Mouse (Mus musculus): ENCODE data around the gene Anp32a. TPM values are rescaled to one million over a fixed set of nuclear protein-coding genes. Genes with fewer than 3 reads are reported as not detected.

The Anp32a gene
- polyA plus RNA-seq, 1 experiment: 100.0 TPM

- Histone ChIP-seq H3ac (ENCODE audit: control insufficient read depth, insufficient read length, low read depth) (no peak overlapping the region), H3K36me3 (ENCODE audit: control insufficient read depth, insufficient read depth) (no peaks in the 10 kb centered on the region), H3K4me3 (ENCODE audit: insufficient read depth, poor library complexity, severe bottlenecking) (no peak overlapping the region), H3K79me2 (ENCODE audit: control insufficient read depth, insufficient read depth) (no peaks in the 10 kb centered on the region), H3K79me3 (ENCODE audit: low read depth) (no peaks in the 10 kb centered on the region), H3K27me3 (ENCODE audit: control insufficient read depth, insufficient read depth, insufficient read length) (no peaks in the 10 kb centered on the region)
- no peak for TF ChIP-seq CTCF (IDR thresholded peaks at IDR 0.05; ENCODE audit: control insufficient read depth, insufficient read depth, insufficient read length)
- no peak for TF ChIP-seq CEBPB (IDR thresholded peaks at IDR 0.05; ENCODE audit: low read depth)
- no peak for TF ChIP-seq USF1 (IDR thresholded peaks at IDR 0.05; ENCODE audit: low read depth)
- TF ChIP-seq MYOG (IDR thresholded peaks at IDR 0.05; ENCODE audit: control insufficient read depth, extremely low read depth, insufficient read length): no peak
- no peak for TF ChIP-seq MYOD1 (IDR thresholded peaks at IDR 0.05; ENCODE audit: control insufficient read depth, insufficient read length, low read depth)
- TF ChIP-seq FOSL1 (IDR thresholded peaks at IDR 0.05; ENCODE audit: insufficient read depth, low read length, poor library complexity, severe bottlenecking): no peak
Measured at GRCm38 (mm10) chr9:62421911-62422310, 80.8 kb downstream of the Anp32a start.

GRCm38 (mm10) chr9:62422926-62423325 lies 81.8 kb downstream of the Anp32a start:
- H3K79me2 ChIP-seq (ENCODE audit: control insufficient read depth, insufficient read depth): no peaks in the 10 kb centered on the region
- H3K79me3 ChIP-seq (ENCODE audit: low read depth): no peaks in the 10 kb centered on the region
- H3K4me3 ChIP-seq (ENCODE audit: insufficient read depth, poor library complexity, severe bottlenecking): no peak overlapping the region
- TF ChIP-seq USF1 (IDR thresholded peaks at IDR 0.05; ENCODE audit: low read depth) (no peak), MYOG (IDR thresholded peaks at IDR 0.05; ENCODE audit: control insufficient read depth, extremely low read depth, insufficient read length) (no peak), CTCF (IDR thresholded peaks at IDR 0.05; ENCODE audit: control insufficient read depth, insufficient read depth, insufficient read length) (no peak), FOSL1 (IDR thresholded peaks at IDR 0.05; ENCODE audit: insufficient read depth, low read length, poor library complexity, severe bottlenecking) (no peak), MAX (IDR thresholded peaks at IDR 0.05) (no peak), MYOD1 (IDR thresholded peaks at IDR 0.05; ENCODE audit: control insufficient read depth, insufficient read length, low read depth) (no peak), CEBPB (IDR thresholded peaks at IDR 0.05; ENCODE audit: low read depth) (no peak)
- no peaks in the 10 kb centered on the region for H3K27me3 ChIP-seq (ENCODE audit: control insufficient read depth, insufficient read depth, insufficient read length)
- H3K36me3 ChIP-seq (ENCODE audit: control insufficient read depth, insufficient read depth): no peaks in the 10 kb centered on the region
- H3ac ChIP-seq (ENCODE audit: control insufficient read depth, insufficient read length, low read depth): no peak overlapping the region

- Histone ChIP-seq H3K27me3 (ENCODE audit: control insufficient read depth, insufficient read depth, insufficient read length) (no peaks in the 10 kb centered on the region), H3K4me3 (ENCODE audit: insufficient read depth, poor library complexity, severe bottlenecking) (no peak overlapping the region), H3K79me3 (ENCODE audit: low read depth) (no peaks in the 10 kb centered on the region), H3ac (ENCODE audit: control insufficient read depth, insufficient read length, low read depth) (no peak overlapping the region), H3K79me2 (ENCODE audit: control insufficient read depth, insufficient read depth) (no peaks in the 10 kb centered on the region), H3K36me3 (ENCODE audit: control insufficient read depth, insufficient read depth) (no peaks in the 10 kb centered on the region)
- TF ChIP-seq CTCF (IDR thresholded peaks at IDR 0.05; ENCODE audit: control insufficient read depth, insufficient read depth, insufficient read length) (no peak), FOSL1 (IDR thresholded peaks at IDR 0.05; ENCODE audit: insufficient read depth, low read length, poor library complexity, severe bottlenecking) (no peak), MYOD1 (IDR thresholded peaks at IDR 0.05; ENCODE audit: control insufficient read depth, insufficient read length, low read depth) (no peak), USF1 (IDR thresholded peaks at IDR 0.05; ENCODE audit: low read depth) (no peak), MAX (IDR thresholded peaks at IDR 0.05) (no peak), MYOG (IDR thresholded peaks at IDR 0.05; ENCODE audit: control insufficient read depth, extremely low read depth, insufficient read length) (no peak), CEBPB (IDR thresholded peaks at IDR 0.05; ENCODE audit: low read depth) (no peak)
Measured at GRCm38 (mm10) chr9:62423871-62424270, 82.8 kb downstream of the Anp32a start.

- no peaks in the 10 kb centered on the region for H3K79me2 ChIP-seq (ENCODE audit: control insufficient read depth, insufficient read depth)
- H3K36me3 ChIP-seq (ENCODE audit: control insufficient read depth, insufficient read depth): no peaks in the 10 kb centered on the region
- no peaks in the 10 kb centered on the region for H3K79me3 ChIP-seq (ENCODE audit: low read depth)
- no peak overlapping the region for H3K4me3 ChIP-seq (ENCODE audit: insufficient read depth, poor library complexity, severe bottlenecking)
- TF ChIP-seq MAX (IDR thresholded peaks at IDR 0.05) (no peak), CTCF (IDR thresholded peaks at IDR 0.05; ENCODE audit: control insufficient read depth, insufficient read depth, insufficient read length) (no peak), CEBPB (IDR thresholded peaks at IDR 0.05; ENCODE audit: low read depth) (no peak), MYOG (IDR thresholded peaks at IDR 0.05; ENCODE audit: control insufficient read depth, extremely low read depth, insufficient read length) (no peak), MYOD1 (IDR thresholded peaks at IDR 0.05; ENCODE audit: control insufficient read depth, insufficient read length, low read depth) (no peak), FOSL1 (IDR thresholded peaks at IDR 0.05; ENCODE audit: insufficient read depth, low read length, poor library complexity, severe bottlenecking) (no peak), USF1 (IDR thresholded peaks at IDR 0.05; ENCODE audit: low read depth) (no peak)
- H3K27me3 ChIP-seq (ENCODE audit: control insufficient read depth, insufficient read depth, insufficient read length): no peaks in the 10 kb centered on the region
- H3ac ChIP-seq (ENCODE audit: control insufficient read depth, insufficient read length, low read depth): no peak overlapping the region
Measured at GRCm38 (mm10) chr9:62425265-62425664, 84.2 kb downstream of the Anp32a start.

GRCm38 (mm10) chr9:62426021-62426420 lies 84.9 kb downstream of the Anp32a start:
- TF ChIP-seq MYOD1 (IDR thresholded peaks at IDR 0.05; ENCODE audit: control insufficient read depth, insufficient read length, low read depth) (no peak), CEBPB (IDR thresholded peaks at IDR 0.05; ENCODE audit: low read depth) (no peak), FOSL1 (IDR thresholded peaks at IDR 0.05; ENCODE audit: insufficient read depth, low read length, poor library complexity, severe bottlenecking) (no peak), MAX (IDR thresholded peaks at IDR 0.05) (no peak), CTCF (IDR thresholded peaks at IDR 0.05; ENCODE audit: control insufficient read depth, insufficient read depth, insufficient read length) (no peak), USF1 (IDR thresholded peaks at IDR 0.05; ENCODE audit: low read depth) (no peak), MYOG (IDR thresholded peaks at IDR 0.05; ENCODE audit: control insufficient read depth, extremely low read depth, insufficient read length) (no peak)

GRCm38 (mm10) chr9:62426531-62426930 lies 85.4 kb downstream of the Anp32a start:
- TF ChIP-seq MAX (IDR thresholded peaks at IDR 0.05) (no peak), USF1 (IDR thresholded peaks at IDR 0.05; ENCODE audit: low read depth) (no peak), FOSL1 (IDR thresholded peaks at IDR 0.05; ENCODE audit: insufficient read depth, low read length, poor library complexity, severe bottlenecking) (no peak), CEBPB (IDR thresholded peaks at IDR 0.05; ENCODE audit: low read depth) (no peak), CTCF (IDR thresholded peaks at IDR 0.05; ENCODE audit: control insufficient read depth, insufficient read depth, insufficient read length) (no peak), MYOG (IDR thresholded peaks at IDR 0.05; ENCODE audit: control insufficient read depth, extremely low read depth, insufficient read length) (no peak), MYOD1 (IDR thresholded peaks at IDR 0.05; ENCODE audit: control insufficient read depth, insufficient read length, low read depth) (no peak)
- Histone ChIP-seq H3K27me3 (ENCODE audit: control insufficient read depth, insufficient read depth, insufficient read length) (no peaks in the 10 kb centered on the region), H3K79me3 (ENCODE audit: low read depth) (no peaks in the 10 kb centered on the region), H3K79me2 (ENCODE audit: control insufficient read depth, insufficient read depth) (no peaks in the 10 kb centered on the region), H3ac (ENCODE audit: control insufficient read depth, insufficient read length, low read depth) (no peak overlapping the region), H3K4me3 (ENCODE audit: insufficient read depth, poor library complexity, severe bottlenecking) (no peak overlapping the region), H3K36me3 (ENCODE audit: control insufficient read depth, insufficient read depth) (no peaks in the 10 kb centered on the region)

More at GRCm38 (mm10) chr9:62426021-62426420, 84.9 kb downstream of the Anp32a start:
- Histone ChIP-seq H3K27me3 (ENCODE audit: control insufficient read depth, insufficient read depth, insufficient read length) (no peaks in the 10 kb centered on the region), H3K4me3 (ENCODE audit: insufficient read depth, poor library complexity, severe bottlenecking) (no peak overlapping the region), H3K79me3 (ENCODE audit: low read depth) (no peaks in the 10 kb centered on the region), H3ac (ENCODE audit: control insufficient read depth, insufficient read length, low read depth) (no peak overlapping the region), H3K79me2 (ENCODE audit: control insufficient read depth, insufficient read depth) (no peaks in the 10 kb centered on the region), H3K36me3 (ENCODE audit: control insufficient read depth, insufficient read depth) (no peaks in the 10 kb centered on the region)

Measured in C2C12 (cell line).